Mouse (Mus musculus) liver, embryonic 12.5 days (tissue): ENCODE measurements around the gene Vmn1r167. TPM values are rescaled to one million over a fixed set of nuclear protein-coding genes. Genes with fewer than 3 reads are reported as not detected.
"Not testable (repeated sequence)": the region's sequence is repeated elsewhere in the genome, so short reads cannot be mapped to it uniquely, and the experiment has no call there.

Experiments
- ATAC-seq: fragments of 200-750 bp; cut with Nextera tagmentation; 2 replicates; pipeline ENCODE4 v1.8.0; 2017; ENCODE audit warnings: moderate number of reproducible peaks, mild to moderate bottlenecking, moderate library complexity
- H3K27ac ChIP-seq: fragments of 300-500 bp; sonication (generic); 2 replicates; pipeline ENCODE4 v1.5.1; 2016; ENCODE audit warnings: mild to moderate bottlenecking
- H3K27me3 ChIP-seq: fragments of 300-500 bp; sonication (generic); replicated peaks from 2 replicates; pipeline ENCODE4 v1.6.1; 2016; ENCODE audit warnings: mild to moderate bottlenecking, moderate library complexity
- H3K36me3 ChIP-seq: fragments of 300-500 bp; sonication (generic); 2 replicates; pipeline ENCODE4 v1.6.1; 2016; ENCODE audit warnings: mild to moderate bottlenecking, moderate library complexity
- H3K4me1 ChIP-seq: fragments of 300-500 bp; sonication (generic); 2 replicates; pipeline ENCODE4 v1.6.1; 2016
- H3K4me2 ChIP-seq: fragments of 300-500 bp; sonication (generic); 2 replicates; pipeline ENCODE4 v1.6.1; 2016; ENCODE audit warnings: mild to moderate bottlenecking, moderate library complexity
- H3K4me3 ChIP-seq: fragments of 300-500 bp; sonication (generic); 2 replicates; pipeline ENCODE4 v1.5.1; 2016; ENCODE audit warnings: mild to moderate bottlenecking, moderate library complexity
- H3K9ac ChIP-seq: fragments of 300-500 bp; sonication (generic); 2 replicates; pipeline ENCODE4 v1.6.1; 2016; ENCODE audit warnings: mild to moderate bottlenecking, moderate library complexity
- H3K9me3 ChIP-seq: fragments of 300-500 bp; sonication (generic); replicated peaks from 2 replicates; pipeline ENCODE4 v1.6.1; 2016; ENCODE audit warnings: mild to moderate bottlenecking, moderate library complexity
- WGBS: fragments of 180-500 bp; shearing (Covaris S2); methylation state at CpG from one replicate; pipeline ENCODE4 v1.1.7; 2016; ENCODE audit not compliant: insufficient replicate concordance; 5-methylcytosine and 5-hydroxymethylcytosine counted together
- polyA plus RNA-seq: library from polyadenylated mRNA; unstranded; fragments of >200 nt; fragmentation: Nextera tagmentation; extraction: Ambion mirVana; gene quantifications from 2 replicates; pipeline ENCODE4 v1.2.1, GENCODE M21; 2016

The Vmn1r167 gene
- polyA plus RNA-seq: not detected in 2 replicates

GRCm38 (mm10) chr7:23507106-23507505, at the start of gene Vmn1r167:
Vmn1r167 (minus strand) TSS chr7:23507206.
- not testable (repeated sequence) for H3K4me2 ChIP-seq, H3K9me3 ChIP-seq, H3K9ac ChIP-seq, H3K27ac ChIP-seq, H3K27me3 ChIP-seq, ATAC-seq, H3K4me3 ChIP-seq, H3K36me3 ChIP-seq, H3K4me1 ChIP-seq
- 60% methylated on average over 2 of the region's 2 CpGs for WGBS

GRCm38 (mm10) chr7:23539432-23539831, 32.4 kb upstream of the Vmn1r167 start, which contains the start of gene Vmn1r168:
Vmn1r168 (plus strand) TSS chr7:23539732.
- H3K4me2 ChIP-seq, H3K4me1 ChIP-seq, H3K27ac ChIP-seq, H3K27me3 ChIP-seq, H3K9me3 ChIP-seq, H3K4me3 ChIP-seq, ATAC-seq, H3K36me3 ChIP-seq, H3K9ac ChIP-seq: not testable (repeated sequence)
- no CpG with 5 or more reads among the region's 1 CpGs for WGBS

GRCm38 (mm10) chr7:23472886-23473285, 34.1 kb downstream of the Vmn1r167 start:
- not testable (repeated sequence) for H3K4me3 ChIP-seq, H3K36me3 ChIP-seq, H3K27ac ChIP-seq, H3K9ac ChIP-seq, H3K4me2 ChIP-seq, H3K27me3 ChIP-seq, ATAC-seq, H3K4me1 ChIP-seq
- H3K9me3 ChIP-seq: 0 out of 2 replicates have a peak, but pooled peaks cover 10% of the 10 kb centered on the region
- 42% methylated on average over 2 of the region's 2 CpGs for WGBS

DNA sequence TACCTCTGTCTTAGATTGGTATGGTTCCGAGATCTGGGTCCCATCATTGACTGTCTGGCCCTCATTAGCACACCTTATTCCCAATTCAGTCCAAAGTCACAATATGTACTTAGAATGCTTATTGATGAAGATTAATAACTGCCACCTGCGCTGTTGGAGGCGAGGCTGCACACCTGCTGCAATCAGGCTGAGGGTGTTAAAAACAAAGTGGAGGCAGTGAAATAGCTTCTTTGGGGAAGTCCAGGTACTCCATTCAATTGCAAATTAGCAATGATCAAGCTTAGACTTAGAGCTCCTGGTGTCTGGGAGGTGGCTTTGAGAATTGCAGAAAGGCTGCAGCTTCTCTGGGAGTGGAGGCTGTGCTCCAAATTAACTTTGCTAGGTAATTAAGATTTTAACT, 36.2 kb downstream of the Vmn1r167 start:
- not testable (repeated sequence) for ATAC-seq, H3K4me2 ChIP-seq, H3K27me3 ChIP-seq, H3K9ac ChIP-seq, H3K4me1 ChIP-seq, H3K27ac ChIP-seq, H3K4me3 ChIP-seq, H3K36me3 ChIP-seq
- WGBS: 50% methylated on average over 3 of the region's 3 CpGs
- H3K9me3 ChIP-seq: 0 out of 2 replicates have a peak, but pooled peaks cover 12% of the 10 kb centered on the region

DNA sequence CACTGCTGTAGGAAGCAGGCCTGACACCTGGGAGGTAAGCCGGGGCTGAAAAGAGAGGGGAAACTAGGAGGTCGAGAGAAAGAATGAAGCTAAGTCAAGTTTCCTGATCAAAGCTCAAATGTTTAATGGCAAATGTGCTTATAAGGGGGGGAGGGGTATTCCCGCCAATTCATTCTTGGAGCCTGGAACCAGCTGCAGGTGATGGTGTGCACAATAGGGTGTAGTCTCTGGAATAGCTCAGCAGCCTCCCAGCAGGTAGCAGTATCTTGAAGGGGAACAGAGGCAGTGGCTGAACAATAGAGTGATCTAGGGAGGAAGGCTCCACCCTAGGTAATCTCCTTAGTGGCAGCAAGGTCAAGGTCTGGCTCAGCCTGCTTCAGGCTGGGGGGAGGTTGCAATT, 36.8 kb downstream of the Vmn1r167 start:
- 0 out of 2 replicates have a peak, but pooled peaks cover 13% of the 10 kb centered on the region for H3K9me3 ChIP-seq
- not testable (repeated sequence) for H3K9ac ChIP-seq, H3K4me1 ChIP-seq, ATAC-seq, H3K4me2 ChIP-seq, H3K4me3 ChIP-seq, H3K27ac ChIP-seq, H3K36me3 ChIP-seq, H3K27me3 ChIP-seq
- 49% methylated on average over 3 of the region's 3 CpGs for WGBS

Other genes with a start within 250 kb of the Vmn1r167 start
- gene Gm6902, start 228.3 kb downstream of the Vmn1r167 start, polyA plus RNA-seq: not detected in 2 replicates
- gene Nlrp4e, start 206.0 kb downstream of the Vmn1r167 start, polyA plus RNA-seq: not detected in 2 replicates
- gene Nlrp5, start 121.3 kb downstream of the Vmn1r167 start, polyA plus RNA-seq: not detected in 2 replicates
- gene Vmn1r168, start 32.5 kb upstream of the Vmn1r167 start, polyA plus RNA-seq: not detected in 2 replicates
- gene Vmn1r169, start 68.3 kb upstream of the Vmn1r167 start, polyA plus RNA-seq: not detected in 2 replicates
- not detected in 2 replicates for gene Vmn1r170, start 99.0 kb upstream of the Vmn1r167 start, polyA plus RNA-seq
- not detected in 2 replicates for gene Vmn1r171, start 123.5 kb upstream of the Vmn1r167 start, polyA plus RNA-seq
- gene Vmn1r172, start 151.1 kb upstream of the Vmn1r167 start, polyA plus RNA-seq: not detected in 2 replicates
- not detected in 2 replicates for gene Vmn1r173, start 193.5 kb upstream of the Vmn1r167 start, polyA plus RNA-seq
- gene Vmn1r174, start 245.1 kb upstream of the Vmn1r167 start, polyA plus RNA-seq: not detected in 2 replicates